Mouse (Mus musculus): ENCODE results near the gene Nucb1. TPM values are rescaled to one million over a fixed set of nuclear protein-coding genes. Genes with fewer than 3 reads are reported as not detected.
"Not testable (repeated sequence)": the region's sequence is repeated elsewhere in the genome, so short reads cannot be mapped to it uniquely, and the experiment has no call there.

Nucb1 gene
- polyA plus RNA-seq, 1 experiment from 2014 or later = 190 TPM

DNA sequence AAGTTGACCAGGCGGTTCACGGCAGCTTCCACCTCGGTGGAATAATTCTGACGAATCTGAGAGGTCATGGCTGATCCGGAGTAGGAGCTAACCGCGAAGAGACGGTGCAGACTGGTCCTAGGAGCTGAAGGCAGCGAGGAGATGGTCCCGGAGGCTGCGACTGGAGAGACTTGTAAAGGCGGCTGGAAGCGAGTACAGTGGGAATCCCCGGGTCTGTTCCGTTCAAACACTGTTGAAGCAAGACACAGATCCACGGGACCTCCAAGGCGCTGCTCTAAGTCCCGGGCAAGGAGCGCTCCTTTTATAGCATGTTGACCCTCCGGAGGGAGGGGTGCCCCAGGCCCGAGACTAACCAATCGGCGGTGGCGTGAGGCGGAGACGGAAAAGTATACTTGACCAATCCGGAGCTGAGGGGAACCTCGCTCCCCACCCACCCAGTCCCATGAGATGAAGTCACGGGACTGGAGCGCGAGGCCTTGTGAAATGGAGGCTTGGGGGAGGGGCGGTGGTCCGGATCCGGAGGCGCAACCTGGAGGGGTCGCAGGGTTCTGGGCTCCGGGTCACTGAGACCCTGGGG, 50.6 kb downstream of the Nucb1 start, which contains the start of gene Ftl1:
Gene Ftl1, minus strand, starts transcription at position 321 of the 577 bp plus-strand sequence.
- under 1% methylated on average over 27 of the region's 37 CpGs for WGBS
- peak; percentile 97 for ATAC-seq (ENCODE audit: low FRiP score, low TSS enrichment)
- Histone ChIP-seq H3K36me3 (ENCODE audit: control insufficient read depth, insufficient read depth, low read length) (peaks cover 45% of the 10 kb centered on the region), H3K27ac (ENCODE audit: low read depth, low read length) (peak within 1 kb of the TSS; percentile 88), H3K9ac (ENCODE audit: low read depth, low read length) (peak within 1 kb of the TSS; percentile 83), H3K4me3 (ENCODE audit: low read length) (peak within 1 kb of the TSS; percentile 76), H3K4me1 (ENCODE audit: control insufficient read depth, insufficient read depth, low read length) (peaks cover 27% of the 10 kb centered on the region), H3K4me2 (replicated peaks; ENCODE audit: low read depth, low read length) (peak within 1 kb of the TSS; percentile 89)
- not testable (repeated sequence) for H3K27me3 ChIP-seq (ENCODE audit: control insufficient read depth, insufficient read depth, low read length); H3K9me3 ChIP-seq (ENCODE audit: control insufficient read depth, low read length)

DNA sequence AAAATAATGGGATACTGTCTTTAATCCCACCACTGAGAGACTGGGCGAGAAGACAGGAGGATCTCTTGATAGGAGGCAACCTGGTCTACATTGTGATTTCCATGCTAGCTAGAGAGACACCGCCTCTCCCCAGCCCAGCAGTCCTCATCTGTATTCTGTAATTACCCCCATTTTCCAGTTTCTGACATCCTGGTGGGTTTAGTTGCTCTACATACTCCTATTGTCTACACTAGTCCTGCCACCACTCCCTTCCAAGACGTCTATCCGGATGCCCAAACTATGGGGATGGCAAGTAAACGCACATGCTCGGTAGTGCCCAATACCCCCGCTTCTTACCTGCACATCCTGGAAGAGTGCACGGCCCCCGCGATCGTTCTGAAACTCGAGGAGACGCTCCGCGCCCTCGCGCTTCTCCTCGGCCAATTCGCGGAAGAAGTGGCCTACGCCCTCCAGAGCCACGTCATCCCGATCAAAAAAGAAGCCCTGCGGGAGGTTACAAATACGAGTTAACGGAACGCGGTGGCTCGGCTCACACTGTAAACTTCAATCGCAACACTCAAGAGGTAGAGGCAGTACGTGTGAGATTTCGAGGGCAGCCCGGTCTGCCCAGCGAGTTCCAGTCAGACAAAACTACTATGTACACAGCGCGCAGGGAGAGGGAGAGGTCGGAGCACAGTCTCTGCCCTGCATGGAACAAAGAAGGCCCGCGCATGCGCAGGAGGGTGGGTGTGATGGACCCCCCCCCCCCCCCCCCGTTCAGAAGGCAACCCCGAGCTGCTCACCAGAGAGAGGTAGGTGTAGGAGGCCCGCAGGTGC, 51.2 kb downstream of the Nucb1 start:
- H3K4me2 ChIP-seq (replicated peaks; ENCODE audit: low read depth, low read length) = peak overlapping the region; percentile 89
- peak; percentile 58 for ATAC-seq (ENCODE audit: low FRiP score, low TSS enrichment)
- H3K27me3 ChIP-seq (ENCODE audit: control insufficient read depth, insufficient read depth, low read length) = no peaks in the 10 kb centered on the region
- peaks cover 49% of the 10 kb centered on the region for H3K36me3 ChIP-seq (ENCODE audit: control insufficient read depth, insufficient read depth, low read length)
- H3K9me3 ChIP-seq (ENCODE audit: control insufficient read depth, low read length) = no peaks in the 10 kb centered on the region
- peak overlapping the region; percentile 83 for H3K9ac ChIP-seq (ENCODE audit: low read depth, low read length)
- peak overlapping the region; percentile 76 for H3K4me3 ChIP-seq (ENCODE audit: low read length)
- H3K4me1 ChIP-seq (ENCODE audit: control insufficient read depth, insufficient read depth, low read length) = peaks cover 27% of the 10 kb centered on the region
- H3K27ac ChIP-seq (ENCODE audit: low read depth, low read length) = peak overlapping the region; percentile 78
- WGBS = under 1% methylated on average over 41 of the region's 43 CpGs

DNA sequence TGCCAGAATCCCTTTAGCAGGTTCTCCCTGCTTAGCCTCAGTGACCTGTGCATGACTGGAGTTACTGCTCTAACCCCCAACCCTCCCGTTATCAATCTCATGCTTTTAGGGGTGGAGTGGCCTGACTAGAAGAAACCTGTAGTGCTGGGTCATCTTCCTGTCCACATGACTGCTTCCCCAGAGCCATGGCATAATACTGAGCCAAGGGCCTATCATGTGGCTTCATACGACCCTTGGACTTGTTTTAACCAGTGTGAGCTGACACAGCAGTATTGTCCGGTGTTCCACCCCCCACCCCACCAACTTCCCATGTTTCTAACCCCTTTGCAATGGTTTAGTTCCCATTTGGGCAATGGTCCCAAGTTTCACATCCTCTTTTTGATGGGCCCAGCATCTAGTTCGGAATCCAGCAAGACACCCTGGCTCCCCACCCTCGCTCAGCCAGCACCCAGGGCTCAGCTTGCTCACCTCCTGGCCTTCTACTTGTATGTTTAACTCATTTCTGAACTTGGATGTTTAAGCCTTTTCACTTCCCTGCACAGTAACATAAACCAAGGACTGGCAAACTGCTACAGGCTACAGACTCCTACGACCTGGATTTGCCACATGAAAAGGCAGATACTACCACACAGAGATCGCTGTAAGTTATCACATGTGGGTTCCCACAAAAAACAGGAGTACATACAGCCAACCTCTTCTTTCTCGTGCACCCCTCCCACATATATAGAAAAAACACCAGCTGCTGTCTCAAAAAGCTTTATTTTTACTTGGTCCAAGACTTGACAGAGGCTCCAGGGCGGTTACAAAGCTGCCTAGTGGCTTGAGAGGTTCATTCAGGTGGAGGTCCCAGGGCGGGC, 52.8 kb downstream of the Nucb1 start:
- Histone ChIP-seq H3K9ac (ENCODE audit: low read depth, low read length) (peak overlapping the region; percentile 83; the same call in 1 of the 2 replicates), H3K36me3 (ENCODE audit: control insufficient read depth, insufficient read depth, low read length) (peaks cover 46% of the 10 kb centered on the region), H3K27ac (ENCODE audit: low read depth, low read length) (peak overlapping the region; percentile 6; the same call in 1 of the 2 replicates), H3K9me3 (ENCODE audit: control insufficient read depth, low read length) (no peaks in the 10 kb centered on the region), H3K27me3 (ENCODE audit: control insufficient read depth, insufficient read depth, low read length) (no peaks in the 10 kb centered on the region), H3K4me2 (replicated peaks; ENCODE audit: low read depth, low read length) (peak overlapping the region; percentile 89), H3K4me1 (ENCODE audit: control insufficient read depth, insufficient read depth, low read length) (peaks cover 27% of the 10 kb centered on the region), H3K4me3 (ENCODE audit: low read length) (peak overlapping the region; percentile 76)
- ATAC-seq (ENCODE audit: low FRiP score, low TSS enrichment) = no peak
- 55% methylated on average over 10 of the region's 10 CpGs for WGBS

DNA sequence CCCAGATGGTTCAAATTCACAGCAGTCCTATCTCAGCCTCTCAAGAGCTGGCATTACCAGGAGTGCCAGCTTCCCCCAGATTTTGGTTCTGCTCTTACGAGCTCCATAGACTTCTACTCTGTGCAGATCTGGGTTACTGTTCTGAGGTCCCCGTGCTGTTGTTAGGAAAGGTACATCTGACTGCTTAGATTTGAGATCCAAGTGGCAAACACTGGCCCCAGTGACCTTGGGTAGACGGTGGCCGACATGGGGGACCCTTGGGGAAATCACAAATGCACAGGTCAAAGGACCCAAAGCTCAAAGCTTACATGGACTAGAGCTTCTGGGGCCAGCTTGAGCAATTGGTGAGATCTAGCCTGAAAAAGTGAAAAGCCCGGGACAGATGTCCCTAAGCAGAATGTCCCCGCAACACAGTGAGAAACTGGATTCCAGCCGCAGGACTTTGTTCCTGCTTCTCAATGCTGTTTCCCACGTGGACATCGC, 53.4 kb downstream of the Nucb1 start:
- 54% methylated on average over 9 of the region's 9 CpGs for WGBS
- H3K9me3 ChIP-seq (ENCODE audit: control insufficient read depth, low read length) = no peaks in the 10 kb centered on the region
- H3K4me2 ChIP-seq (replicated peaks; ENCODE audit: low read depth, low read length) = 0 out of 2 replicates have a peak overlapping the region, but pooled peaks have one; percentile 89
- H3K27ac ChIP-seq (ENCODE audit: low read depth, low read length) = peak overlapping the region; percentile 6; the same call in 1 of the 2 replicates
- ATAC-seq (ENCODE audit: low FRiP score, low TSS enrichment) = no peak
- no peaks in the 10 kb centered on the region for H3K27me3 ChIP-seq (ENCODE audit: control insufficient read depth, insufficient read depth, low read length)
- no peak overlapping the region; the same call in 1 of the 2 replicates for H3K4me3 ChIP-seq (ENCODE audit: low read length)
- peaks cover 27% of the 10 kb centered on the region for H3K4me1 ChIP-seq (ENCODE audit: control insufficient read depth, insufficient read depth, low read length)
- peak overlapping the region; percentile 83; the same call in 1 of the 2 replicates for H3K9ac ChIP-seq (ENCODE audit: low read depth, low read length)
- peaks cover 50% of the 10 kb centered on the region for H3K36me3 ChIP-seq (ENCODE audit: control insufficient read depth, insufficient read depth, low read length)

DNA sequence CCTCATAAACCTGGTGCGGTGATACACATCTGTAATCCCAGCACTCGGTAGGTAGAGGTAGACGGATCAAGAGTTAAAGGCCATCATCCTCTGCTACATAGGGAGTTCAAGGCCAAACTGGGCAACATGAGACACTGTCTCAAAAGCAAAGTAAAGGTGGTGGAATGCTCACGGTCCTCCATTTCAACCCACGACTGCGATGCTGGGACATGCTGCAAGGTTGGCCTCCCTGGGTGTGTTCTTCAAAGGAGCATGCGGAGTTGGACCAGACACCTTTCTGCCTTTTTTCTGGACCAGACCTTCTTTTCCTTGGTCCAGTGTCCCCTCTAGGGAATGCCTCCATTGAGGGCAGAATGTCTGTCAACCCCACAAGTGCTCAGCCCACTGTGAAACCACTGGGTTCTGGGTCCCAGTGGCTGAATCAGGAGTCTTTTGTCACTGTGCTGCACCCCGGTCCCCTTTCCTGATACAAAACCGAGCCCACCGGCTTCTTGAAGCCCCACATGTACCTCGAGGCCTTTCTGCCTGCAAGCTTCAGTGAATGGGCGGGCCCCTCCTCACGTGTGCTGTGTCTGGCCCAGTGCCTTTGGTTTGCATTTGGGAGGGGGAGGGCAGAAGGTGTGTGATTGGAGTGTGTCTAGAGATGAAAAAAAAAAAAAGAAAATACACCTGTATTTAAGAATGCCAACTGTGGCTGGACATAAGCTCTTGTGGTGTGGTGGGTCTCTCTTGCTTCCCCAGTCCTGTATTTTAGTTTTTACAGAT, 54.1 kb downstream of the Nucb1 start:
- peaks cover 52% of the 10 kb centered on the region for H3K36me3 ChIP-seq (ENCODE audit: control insufficient read depth, insufficient read depth, low read length)
- no peak overlapping the region for H3K9ac ChIP-seq (ENCODE audit: low read depth, low read length)
- H3K4me3 ChIP-seq (ENCODE audit: low read length) = no peak overlapping the region
- H3K4me1 ChIP-seq (ENCODE audit: control insufficient read depth, insufficient read depth, low read length) = peaks cover 26% of the 10 kb centered on the region
- WGBS = 78% methylated on average over 13 of the region's 13 CpGs
- H3K4me2 ChIP-seq (replicated peaks; ENCODE audit: low read depth, low read length) = no peak overlapping the region
- H3K9me3 ChIP-seq (ENCODE audit: control insufficient read depth, low read length) = no peaks in the 10 kb centered on the region
- ATAC-seq (ENCODE audit: low FRiP score, low TSS enrichment) = no peak
- H3K27ac ChIP-seq (ENCODE audit: low read depth, low read length) = no peak overlapping the region
- H3K27me3 ChIP-seq (ENCODE audit: control insufficient read depth, insufficient read depth, low read length) = no peaks in the 10 kb centered on the region

DNA sequence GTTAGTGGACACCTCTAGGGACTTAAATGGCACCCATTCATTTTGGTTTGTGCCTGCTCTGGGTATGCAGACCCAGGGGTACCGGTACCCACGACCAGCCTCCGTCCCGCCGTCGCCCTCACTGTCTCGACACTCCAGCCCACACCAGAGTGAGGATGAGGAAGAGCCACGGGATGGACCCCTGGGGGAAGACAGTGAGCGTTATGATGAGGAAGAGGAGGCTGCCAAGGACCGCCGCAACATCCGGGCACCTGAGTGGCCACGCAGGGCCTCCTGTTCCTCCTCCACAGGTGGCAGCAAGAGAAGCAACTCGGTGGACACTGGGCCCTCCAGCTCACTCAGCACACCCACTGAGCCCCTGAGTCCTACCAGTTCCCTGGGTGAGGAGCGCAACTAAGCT, 55.2 kb downstream of the Nucb1 start:
- no peak overlapping the region for H3K27ac ChIP-seq (ENCODE audit: low read depth, low read length)
- H3K9me3 ChIP-seq (ENCODE audit: control insufficient read depth, low read length) = no peaks in the 10 kb centered on the region
- no peak for ATAC-seq (ENCODE audit: low FRiP score, low TSS enrichment)
- 91% methylated on average over 15 of the region's 15 CpGs for WGBS
- H3K4me1 ChIP-seq (ENCODE audit: control insufficient read depth, insufficient read depth, low read length) = peaks cover 15% of the 10 kb centered on the region
- H3K9ac ChIP-seq (ENCODE audit: low read depth, low read length) = no peak overlapping the region
- H3K4me2 ChIP-seq (replicated peaks; ENCODE audit: low read depth, low read length) = no peak overlapping the region
- no peak overlapping the region; the same call in 1 of the 2 replicates for H3K4me3 ChIP-seq (ENCODE audit: low read length)
- no peaks in the 10 kb centered on the region for H3K27me3 ChIP-seq (ENCODE audit: control insufficient read depth, insufficient read depth, low read length)
- H3K36me3 ChIP-seq (ENCODE audit: control insufficient read depth, insufficient read depth, low read length) = peaks cover 54% of the 10 kb centered on the region

DNA sequence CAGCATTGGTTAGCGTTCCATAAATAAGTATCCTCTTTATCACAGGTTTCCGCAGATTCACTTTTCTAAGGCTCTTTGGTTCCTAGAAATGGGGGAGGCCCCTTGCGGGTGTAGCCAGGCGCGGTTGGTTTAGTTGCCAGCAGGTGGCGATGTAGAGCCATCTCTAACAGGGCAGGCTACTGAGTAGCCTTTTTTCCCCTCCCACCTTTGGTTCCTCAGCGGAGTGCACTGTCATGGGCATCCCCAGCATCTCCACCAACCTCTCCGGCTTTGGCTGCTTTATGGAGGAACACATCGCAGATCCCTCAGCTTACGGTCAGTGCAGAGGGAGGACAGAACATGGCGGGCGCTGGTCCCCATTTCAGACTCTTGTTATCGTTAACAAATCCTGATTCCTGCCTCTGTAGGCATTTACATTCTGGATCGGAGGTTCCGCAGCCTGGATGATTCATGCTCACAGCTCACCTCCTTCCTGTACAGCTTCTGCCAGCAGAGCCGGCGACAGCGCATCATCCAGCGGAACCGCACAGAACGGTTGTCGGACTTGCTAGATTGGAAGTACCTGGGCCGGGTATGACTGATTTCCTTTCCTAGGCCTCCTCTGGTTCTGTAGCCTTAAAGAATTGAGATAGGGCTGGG, 58.7 kb downstream of the Nucb1 start:
- Histone ChIP-seq H3K4me1 (ENCODE audit: control insufficient read depth, insufficient read depth, low read length) (0 out of 2 replicates have a peak, but pooled peaks cover 3% of the 10 kb centered on the region), H3K27me3 (ENCODE audit: control insufficient read depth, insufficient read depth, low read length) (no peaks in the 10 kb centered on the region), H3K27ac (ENCODE audit: low read depth, low read length) (no peak overlapping the region), H3K9ac (ENCODE audit: low read depth, low read length) (no peak overlapping the region), H3K36me3 (ENCODE audit: control insufficient read depth, insufficient read depth, low read length) (peaks cover 54% of the 10 kb centered on the region), H3K9me3 (ENCODE audit: control insufficient read depth, low read length) (no peaks in the 10 kb centered on the region), H3K4me2 (replicated peaks; ENCODE audit: low read depth, low read length) (no peak overlapping the region), H3K4me3 (ENCODE audit: low read length) (no peak overlapping the region)
- WGBS = 52% methylated on average over 23 of the region's 23 CpGs
- peak; percentile 65 for ATAC-seq (ENCODE audit: low FRiP score, low TSS enrichment)

DNA sequence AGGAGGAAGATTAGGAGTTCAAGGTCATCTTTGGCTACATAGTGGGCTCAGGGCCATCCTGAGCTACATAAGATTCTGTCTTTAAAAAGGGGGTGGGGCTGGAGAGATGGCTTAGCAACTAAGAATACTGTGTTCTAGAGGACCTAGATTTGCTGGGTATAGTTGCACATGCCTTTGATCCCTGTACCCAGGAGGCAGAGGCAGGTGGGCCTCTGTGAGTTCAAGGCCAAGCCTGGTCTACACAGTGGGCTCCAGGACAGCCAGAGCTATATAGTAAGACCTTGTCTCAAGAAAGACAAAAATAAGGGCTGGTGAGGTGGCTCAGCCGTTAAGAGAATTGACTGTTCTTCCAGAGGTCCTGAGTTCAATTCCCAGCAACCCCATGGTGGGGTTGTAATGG, 60.2 kb downstream of the Nucb1 start:
- Histone ChIP-seq H3K4me2 (replicated peaks; ENCODE audit: low read depth, low read length) (no peak overlapping the region), H3K4me1 (ENCODE audit: control insufficient read depth, insufficient read depth, low read length) (0 out of 2 replicates have a peak, but pooled peaks cover 3% of the 10 kb centered on the region), H3K4me3 (ENCODE audit: low read length) (no peak overlapping the region), H3K9me3 (ENCODE audit: control insufficient read depth, low read length) (no peaks in the 10 kb centered on the region), H3K9ac (ENCODE audit: low read depth, low read length) (no peak overlapping the region), H3K36me3 (ENCODE audit: control insufficient read depth, insufficient read depth, low read length) (peaks cover 51% of the 10 kb centered on the region), H3K27me3 (ENCODE audit: control insufficient read depth, insufficient read depth, low read length) (no peaks in the 10 kb centered on the region), H3K27ac (ENCODE audit: low read depth, low read length) (no peak overlapping the region)
- whole genome bisulfite sequencing = 85% methylated on average over 1 of the region's 1 CpGs
- ATAC-seq (ENCODE audit: low FRiP score, low TSS enrichment) = no peak
